ENCODE assay signal across 13 mouse cellular contexts in genomic region chr13:24027191-24028170, GRCm38 (mm10). TPM values are rescaled to one million over a fixed set of nuclear protein-coding genes. Genes with fewer than 3 reads are reported as not detected.
DNase-seq lines count a peak whose midpoint lies in the region; ATAC-seq and TF ChIP-seq lines count a peak whose summit lies in the region.
"Had no signal": no experiment of that assay in that cellular context is flagged by ENCODE, and none has a peak within 500 bp of the region (broad histone marks: within the 10 kb centered on the region; RNA-seq: fewer than 3 reads in every experiment).

No protein-coding gene starts in this region.

- H3K27ac ChIP-seq in limb, embryonic 14.5 days (replicated peaks; ENCODE audit: low read depth, low read length) = no peak overlapping the region
- H3K27ac ChIP-seq in limb, embryonic 10.5 days = no peak overlapping the region
- H3K27ac ChIP-seq in midbrain, postnatal 0 days (ENCODE audit: low read depth, low read length) = no peak overlapping the region
- H3K27ac ChIP-seq: neural tube, embryonic 12.5 days had no signal

- H3K4me1 ChIP-seq in limb, embryonic 14.5 days (ENCODE audit: control insufficient read depth, insufficient read depth, low read length) = no peaks in the 10 kb centered on the region
- peaks cover 4% of the 10 kb centered on the region; the same call in 1 of the 2 replicates for H3K4me1 ChIP-seq in limb, embryonic 10.5 days
- no peaks in the 10 kb centered on the region for H3K4me1 ChIP-seq in midbrain, postnatal 0 days (ENCODE audit: insufficient read depth, low read length)
- H3K4me1 ChIP-seq: neural tube, embryonic 12.5 days had no signal

- H3K9me3 ChIP-seq in limb, embryonic 14.5 days (ENCODE audit: control insufficient read depth, low read length) = no peaks in the 10 kb centered on the region
- H3K9me3 ChIP-seq in limb, embryonic 10.5 days (replicated peaks) = no peaks in the 10 kb centered on the region
- no peaks in the 10 kb centered on the region for H3K9me3 ChIP-seq in midbrain, postnatal 0 days (ENCODE audit: low read length)
- H3K9me3 ChIP-seq: neural tube, embryonic 12.5 days had no signal

- no peak for TF ChIP-seq POLR2A in limb, embryonic 14.5 days (IDR thresholded peaks at IDR 0.05; ENCODE audit: borderline replicate concordance, extremely low read depth, insufficient read depth, insufficient read length)

- no peak overlapping the region for H3K9ac ChIP-seq in limb, embryonic 14.5 days (ENCODE audit: low read depth, low read length, severe bottlenecking)
- no peak overlapping the region for H3K9ac ChIP-seq in midbrain, postnatal 0 days (replicated peaks; ENCODE audit: low read length, poor library complexity, severe bottlenecking)
- H3K9ac ChIP-seq: neural tube, embryonic 12.5 days had no signal

- H3K27me3 ChIP-seq in limb, embryonic 14.5 days (ENCODE audit: control insufficient read depth, insufficient read depth, low read length) = no peaks in the 10 kb centered on the region
- no peaks in the 10 kb centered on the region for H3K27me3 ChIP-seq in limb, embryonic 10.5 days (ENCODE audit: low read depth, poor library complexity, severe bottlenecking)
- H3K27me3 ChIP-seq in midbrain, postnatal 0 days (ENCODE audit: insufficient read depth, low read length) = no peaks in the 10 kb centered on the region
- H3K27me3 ChIP-seq: neural tube, embryonic 12.5 days had no signal

- no peak overlapping the region for H3K4me3 ChIP-seq in limb, embryonic 14.5 days (replicated peaks; ENCODE audit: low read length)
- H3K4me3 ChIP-seq in limb, embryonic 10.5 days = no peak overlapping the region
- H3K4me3 ChIP-seq in midbrain, postnatal 0 days (ENCODE audit: low read depth, low read length) = no peak overlapping the region
- H3K4me3 ChIP-seq: neural tube, embryonic 12.5 days had no signal

- TF ChIP-seq CTCF in midbrain, postnatal 0 days (IDR thresholded peaks at IDR 0.05) = peak; percentile 80

- H3K4me2 ChIP-seq in limb, embryonic 14.5 days (replicated peaks; ENCODE audit: low read depth, low read length, severe bottlenecking) = no peak overlapping the region
- H3K4me2 ChIP-seq in midbrain, postnatal 0 days (ENCODE audit: low read depth, low read length, poor library complexity, severe bottlenecking) = no peak overlapping the region
- H3K4me2 ChIP-seq: liver, embryonic 11.5 days; neural tube, embryonic 12.5 days had no signal

- DNase-seq in embryo, embryonic 10 days (ENCODE audit: low spot score) = peak; percentile 50
- no peak for DNase-seq in embryo, embryonic 9.5 days (ENCODE audit: extremely low spot score)
- peak; percentile 73 for DNase-seq in limb, embryonic 14.5 days (ENCODE audit: low spot score)
- no peak for DNase-seq in limb, embryonic 10.5 days (ENCODE audit: low spot score)
- DNase-seq in ZHBTc4 (ENCODE audit: low read depth, low spot score) = peak; percentile 20
- DNase-seq in midbrain, postnatal 0 days (ENCODE audit: low spot score) = peak; percentile 78
- DNase-seq in urinary bladder, adult 2 months (ENCODE audit: low spot score) = no peak
- no peak for DNase-seq in left cerebral cortex, adult 8-10 months (ENCODE audit: low spot score in 2 of 2)
- DNase-seq: kidney, adult 18-20 months; thymus, adult 18-20 months had no signal

- no peak for ATAC-seq in limb, embryonic 14.5 days (ENCODE audit: low FRiP score, low read depth)
- 0 out of 2 replicates have a peak, but pooled peaks have one; percentile 31 for ATAC-seq in midbrain, postnatal 0 days (ENCODE audit: low FRiP score)

- 47% methylated on average over 5 of the region's 5 CpGs for WGBS in limb, embryonic 14.5 days
- WGBS in limb, embryonic 10.5 days = 71% methylated on average over 5 of the region's 5 CpGs
- 61% methylated on average over 5 of the region's 5 CpGs for WGBS in midbrain, postnatal 0 days

- H3K36me3 ChIP-seq in limb, embryonic 14.5 days (ENCODE audit: control insufficient read depth, insufficient read depth, low read length) = peaks cover 5% of the 10 kb centered on the region; the same call in 1 of the 2 replicates
- no peaks in the 10 kb centered on the region; the same call in 1 of the 2 replicates for H3K36me3 ChIP-seq in limb, embryonic 10.5 days
- H3K36me3 ChIP-seq in midbrain, postnatal 0 days (ENCODE audit: insufficient read depth, low read length) = 0 out of 2 replicates have a peak, but pooled peaks cover 2% of the 10 kb centered on the region
- H3K36me3 ChIP-seq: neural tube, embryonic 12.5 days had no signal

RNA-seq across cellular contexts. Expression of gene Scgn, which starts 36.5 kb away (rescaled TPM):
- 0.13 and 0.20 TPM in 2 replicates for polyA plus RNA-seq in limb, embryonic 14.5 days (2012; rRNA removed)
- 0.12 TPM in 1 of 2 replicates, not detected in the other for polyA plus RNA-seq in limb, embryonic 14.5 days (2014; fragmentation: Nextera tagmentation; extraction: Ambion mirVana)
- not detected in 2 replicates for polyA plus RNA-seq in limb, embryonic 10.5 days (2016; fragmentation: Nextera tagmentation; extraction: Ambion mirVana)
- total RNA-seq in midbrain, postnatal 0 days (2014; rRNA removed) = 0.28 and 0.82 TPM in 2 replicates
- polyA plus RNA-seq in midbrain, postnatal 0 days (2015; fragmentation: Nextera tagmentation; extraction: Ambion mirVana) = 2.0 and 2.2 TPM in 2 replicates
- not detected in 2 replicates for polyA plus RNA-seq in urinary bladder, adult 2 months (2012; rRNA removed)
- total RNA-seq in left cerebral cortex, adult 8-10 months (2022) = 1 to 10 TPM in 1 of 4 experiments, under 1 TPM in 3; 0.51 to 1.7 (median 0.69) TPM
- polyA plus RNA-seq: C2C12; liver, embryonic 11.5 days had no signal

Comparison
In these comparisons a context has a peak if more than half of its experiments do, and no peak if none do; other contexts are left out.
1. DNase-seq: peak in embryo, embryonic 10 days (single experiment), limb, embryonic 14.5 days (single experiment), ZHBTc4 (single experiment) and midbrain, postnatal 0 days (single experiment); none in embryo, embryonic 9.5 days (single experiment), limb, embryonic 10.5 days (single experiment), urinary bladder, adult 2 months (single experiment) and left cerebral cortex, adult 8-10 months (0 of 2).